19 mouse cellular contexts compared by ENCODE assay signal in genomic region chr14:114969020-114969419, GRCm38 (mm10).
DNase-seq lines count a peak whose midpoint lies in the region; ATAC-seq and TF ChIP-seq lines count a peak whose summit lies in the region.
"Had no signal": no experiment of that assay in that cellular context is flagged by ENCODE, and none has a peak within 500 bp of the region (broad histone marks: within the 10 kb centered on the region; RNA-seq: fewer than 3 reads in every experiment).

No protein-coding gene starts in this region.

- H3K4me1 ChIP-seq in forebrain, embryonic 15.5 days = peaks cover 9% of the 10 kb centered on the region
- peaks cover 21% of the 10 kb centered on the region for H3K4me1 ChIP-seq in forebrain, embryonic 10.5 days
- H3K4me1 ChIP-seq in forebrain, postnatal 0 days (ENCODE audit: insufficient read depth) = no peaks in the 10 kb centered on the region
- H3K4me1 ChIP-seq: embryonic facial prominence, embryonic 12.5 days; heart, embryonic 12.5 days; hindbrain, embryonic 10.5 days had no signal

- H3K36me3 ChIP-seq in forebrain, embryonic 15.5 days = no peaks in the 10 kb centered on the region
- no peaks in the 10 kb centered on the region for H3K36me3 ChIP-seq in forebrain, embryonic 10.5 days (replicated peaks)
- no peaks in the 10 kb centered on the region for H3K36me3 ChIP-seq in forebrain, postnatal 0 days (ENCODE audit: insufficient read depth)
- H3K36me3 ChIP-seq: embryonic facial prominence, embryonic 12.5 days; heart, embryonic 12.5 days; hindbrain, embryonic 10.5 days; hindbrain, embryonic 15.5 days had no signal

- no peak for TF ChIP-seq CTCF in forebrain, postnatal 0 days (IDR thresholded peaks at IDR 0.05; ENCODE audit: low read depth)

- WGBS in forebrain, embryonic 15.5 days = 62% methylated on average over 3 of the region's 3 CpGs
- 93% methylated on average over 3 of the region's 3 CpGs for WGBS in forebrain, embryonic 10.5 days
- 61% methylated on average over 3 of the region's 3 CpGs for WGBS in forebrain, postnatal 0 days

- no peaks in the 10 kb centered on the region for H3K27me3 ChIP-seq in forebrain, embryonic 15.5 days
- no peaks in the 10 kb centered on the region for H3K27me3 ChIP-seq in forebrain, embryonic 10.5 days (ENCODE audit: poor library complexity, severe bottlenecking)
- H3K27me3 ChIP-seq in forebrain, postnatal 0 days (ENCODE audit: insufficient read depth, low read length) = no peaks in the 10 kb centered on the region
- H3K27me3 ChIP-seq: CH12.LX; embryonic facial prominence, embryonic 12.5 days; heart, embryonic 12.5 days; hindbrain, embryonic 15.5 days had no signal

- no peak for DNase-seq in forebrain, embryonic 10.5 days (ENCODE audit: extremely low spot score, low spot score)
- DNase-seq in layer of hippocampus, adult 9-11 months = peak; percentile 17
- no peak for DNase-seq in layer of hippocampus, adult 9-10 months (ENCODE audit: low spot score)
- peak; percentile 64 for DNase-seq in forebrain, postnatal 0 days
- DNase-seq: adrenal gland, postnatal 25 days; cerebellum, adult 11-12 months; cerebellum, adult 9-10 months; cerebellum, postnatal 25 days; gastrocnemius, postnatal 14 days; kidney, adult 11 months had no signal

- ATAC-seq in forebrain, embryonic 15.5 days (replicated peaks) = peak; percentile 83; the same call in 1 of the 2 replicates
- ATAC-seq in forebrain, postnatal 0 days = peak; percentile 91
- ATAC-seq in inflammation-experienced regulatory T-cells, adult 6 months = no peak
- ATAC-seq: activated CD4-positive, CD25-positive, alpha-beta regulatory T cell, adult 4 months; Patski had no signal

- H3K27ac ChIP-seq in forebrain, embryonic 15.5 days (replicated peaks) = no peak overlapping the region
- H3K27ac ChIP-seq in forebrain, embryonic 10.5 days = no peak overlapping the region
- no peak overlapping the region for H3K27ac ChIP-seq in forebrain, postnatal 0 days (ENCODE audit: low read depth, low read length)
- H3K27ac ChIP-seq: embryonic facial prominence, embryonic 12.5 days; hindbrain, embryonic 10.5 days; hindbrain, embryonic 15.5 days had no signal

- H3K4me3 ChIP-seq in forebrain, embryonic 15.5 days = no peak overlapping the region
- no peak overlapping the region for H3K4me3 ChIP-seq in forebrain, embryonic 10.5 days
- H3K4me3 ChIP-seq in forebrain, postnatal 0 days (ENCODE audit: low read depth, low read length) = no peak overlapping the region
- H3K4me3 ChIP-seq: embryonic facial prominence, embryonic 12.5 days; heart, embryonic 12.5 days; hindbrain, embryonic 10.5 days; hindbrain, embryonic 15.5 days had no signal

- H3K9ac ChIP-seq in forebrain, embryonic 15.5 days (replicated peaks) = no peak overlapping the region
- no peak overlapping the region for H3K9ac ChIP-seq in forebrain, postnatal 0 days
- H3K9ac ChIP-seq: embryonic facial prominence, embryonic 12.5 days; heart, embryonic 12.5 days; hindbrain, embryonic 15.5 days had no signal

- no peak overlapping the region for H3K4me2 ChIP-seq in forebrain, embryonic 15.5 days (replicated peaks)
- H3K4me2 ChIP-seq in forebrain, postnatal 0 days (ENCODE audit: low read depth) = no peak overlapping the region
- H3K4me2 ChIP-seq: embryonic facial prominence, embryonic 12.5 days; heart, embryonic 12.5 days; hindbrain, embryonic 15.5 days had no signal

- no peaks in the 10 kb centered on the region for H3K9me3 ChIP-seq in forebrain, embryonic 15.5 days
- no peaks in the 10 kb centered on the region for H3K9me3 ChIP-seq in forebrain, embryonic 10.5 days
- H3K9me3 ChIP-seq in forebrain, postnatal 0 days (ENCODE audit: low read length) = no peaks in the 10 kb centered on the region
- H3K9me3 ChIP-seq: embryonic facial prominence, embryonic 12.5 days; heart, embryonic 12.5 days; hindbrain, embryonic 10.5 days; hindbrain, embryonic 15.5 days had no signal

Comparison
In these comparisons a context has a peak if more than half of its experiments do, and no peak if none do; other contexts are left out.
1. DNase-seq: peak in layer of hippocampus, adult 9-11 months (single experiment) and forebrain, postnatal 0 days (single experiment); none in forebrain, embryonic 10.5 days (single experiment) and layer of hippocampus, adult 9-10 months (single experiment).